Mouse (Mus musculus): ENCODE data around the gene Rab7. TPM values are rescaled to one million over a fixed set of nuclear protein-coding genes. Genes with fewer than 3 reads are reported as not detected.

Gene Rab7
- 197 TPM for polyA plus RNA-seq (2014; fragmentation: Illumina TruSeq; extraction: RNeasy Lipid Tissue Mini Kit (QIAGEN cat#74804); ENCODE audit: insufficient read depth, low read depth, low replicate concordance)

GRCm38 (mm10) chr6:88044577-88045405 lies at the start of gene Rab7:
Rab7 (minus strand) TSS chr6:88045270.

GRCm38 (mm10) chr6:88084278-88085151 lies 39.4 kb upstream of the Rab7 start, which contains the start of gene Rpn1:
Rpn1 (plus strand) TSS chr6:88084482.

DNA sequence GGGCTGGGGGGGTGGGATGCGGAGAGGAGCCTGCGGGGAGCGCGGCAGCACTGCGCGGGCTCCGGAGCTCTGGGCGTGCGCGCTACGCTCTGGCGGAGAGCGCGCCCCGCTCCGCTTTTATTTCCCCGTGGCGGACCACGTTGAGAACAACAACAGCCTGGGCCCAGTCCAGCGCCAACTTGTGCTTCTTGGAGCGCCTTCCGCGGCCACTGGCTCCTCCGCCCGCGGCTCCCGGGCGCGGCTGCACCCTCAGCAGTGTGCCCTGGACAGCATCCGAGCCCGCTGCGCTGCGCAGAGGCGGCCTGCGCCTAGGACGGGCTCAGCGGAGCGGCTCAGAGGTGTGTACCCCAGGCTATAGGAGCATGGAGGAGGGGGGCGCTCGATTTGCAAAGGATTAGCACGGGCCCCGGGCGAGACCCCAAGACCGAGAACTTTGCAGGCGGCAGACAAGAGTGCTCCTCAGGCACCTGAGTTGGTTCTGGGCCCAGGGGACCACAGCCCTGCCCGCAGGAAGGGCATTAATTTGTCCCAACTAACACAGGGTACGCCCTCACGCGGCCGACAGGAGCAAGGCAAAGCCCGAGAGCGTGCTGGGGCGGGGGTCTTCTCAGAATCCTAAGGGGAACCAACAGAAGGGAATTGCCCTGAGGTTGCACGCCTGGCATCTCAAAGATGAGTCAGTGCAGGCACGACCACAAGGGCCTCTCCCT lies 63.4 kb downstream of the Rab7 start, which contains the start of gene H1fx:
TSS of gene H1fx (minus strand) at position 91 of the 710 bp plus-strand sequence.

Other genes starting within 250 kb of the Rab7 start
- 8.8 TPM for gene Rab43, start 233.1 kb downstream of the Rab7 start, polyA plus RNA-seq (2014; fragmentation: Illumina TruSeq; extraction: RNeasy Lipid Tissue Mini Kit (QIAGEN cat#74804); ENCODE audit: insufficient read depth, low read depth, low replicate concordance)
- gene Gm45140, start 209.5 kb downstream of the Rab7 start, polyA plus RNA-seq (2014; fragmentation: Illumina TruSeq; extraction: RNeasy Lipid Tissue Mini Kit (QIAGEN cat#74804); ENCODE audit: insufficient read depth, low read depth, low replicate concordance): 2.6 TPM
- gene Isy1, start 206.5 kb downstream of the Rab7 start, polyA plus RNA-seq (2014; fragmentation: Illumina TruSeq; extraction: RNeasy Lipid Tissue Mini Kit (QIAGEN cat#74804); ENCODE audit: insufficient read depth, low read depth, low replicate concordance): 23.1 TPM
- 343 TPM for gene Cnbp, start 194.2 kb downstream of the Rab7 start, polyA plus RNA-seq (2014; fragmentation: Illumina TruSeq; extraction: RNeasy Lipid Tissue Mini Kit (QIAGEN cat#74804); ENCODE audit: insufficient read depth, low read depth, low replicate concordance)
- 34.2 TPM for gene Copg1, start 157.5 kb downstream of the Rab7 start, polyA plus RNA-seq (2014; fragmentation: Illumina TruSeq; extraction: RNeasy Lipid Tissue Mini Kit (QIAGEN cat#74804); ENCODE audit: insufficient read depth, low read depth, low replicate concordance)
- gene Hmces, start 131.3 kb downstream of the Rab7 start, polyA plus RNA-seq (2014; fragmentation: Illumina TruSeq; extraction: RNeasy Lipid Tissue Mini Kit (QIAGEN cat#74804); ENCODE audit: insufficient read depth, low read depth, low replicate concordance): 17.0 TPM
- gene H1fx, start 63.6 kb downstream of the Rab7 start, polyA plus RNA-seq (2014; fragmentation: Illumina TruSeq; extraction: RNeasy Lipid Tissue Mini Kit (QIAGEN cat#74804); ENCODE audit: insufficient read depth, low read depth, low replicate concordance): 3.4 TPM
- 123 TPM for gene Rpn1, start 39.2 kb upstream of the Rab7 start, polyA plus RNA-seq (2014; fragmentation: Illumina TruSeq; extraction: RNeasy Lipid Tissue Mini Kit (QIAGEN cat#74804); ENCODE audit: insufficient read depth, low read depth, low replicate concordance)
- gene Gata2, start 148.6 kb upstream of the Rab7 start, polyA plus RNA-seq (2014; fragmentation: Illumina TruSeq; extraction: RNeasy Lipid Tissue Mini Kit (QIAGEN cat#74804); ENCODE audit: insufficient read depth, low read depth, low replicate concordance): 49.5 TPM
- gene Dnajb8, start 177.0 kb upstream of the Rab7 start, polyA plus RNA-seq (2014; fragmentation: Illumina TruSeq; extraction: RNeasy Lipid Tissue Mini Kit (QIAGEN cat#74804); ENCODE audit: insufficient read depth, low read depth, low replicate concordance): not detected

All from lung, adult 10 weeks (tissue).